Mouse (Mus musculus): ENCODE results near the gene Apobec2. TPM values are rescaled to one million over a fixed set of nuclear protein-coding genes. Genes with fewer than 3 reads are reported as not detected.

The Apobec2 gene
- polyA plus RNA-seq, 1 experiment from 2014 or later: 31.0 TPM

DNA sequence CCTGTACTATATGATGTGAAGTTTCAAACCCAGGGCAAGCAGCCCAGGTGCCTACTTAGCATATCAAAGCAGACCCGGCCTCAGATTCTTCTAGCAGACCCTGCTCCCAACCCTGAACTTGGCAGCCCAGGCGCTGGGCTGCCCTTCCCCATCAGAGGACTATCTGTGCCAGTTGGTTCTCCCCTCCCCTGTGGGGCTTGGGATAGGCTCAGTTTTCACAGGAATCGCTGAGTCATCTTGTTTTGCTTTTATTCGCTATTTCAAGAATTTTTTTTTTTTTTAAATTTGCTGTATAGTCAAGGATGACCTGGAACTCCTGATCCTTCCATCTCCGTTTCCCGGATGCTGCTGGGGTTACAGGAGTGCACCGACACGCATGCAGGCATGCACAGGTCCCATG lies 14.9 kb upstream of the Apobec2 start:
- ATAC-seq (ENCODE audit: insufficient read depth, low FRiP score): no peak
- Histone ChIP-seq H3K27ac (ENCODE audit: low read length) (no peak overlapping the region), H3K36me3 (ENCODE audit: control insufficient read depth, insufficient read depth, low read length) (no peaks in the 10 kb centered on the region), H3K4me2 (ENCODE audit: low read depth, low read length) (no peak overlapping the region), H3K9ac (ENCODE audit: low read length) (no peak overlapping the region), H3K27me3 (ENCODE audit: control insufficient read depth, insufficient read depth, low read length) (no peaks in the 10 kb centered on the region), H3K4me1 (ENCODE audit: control insufficient read depth, insufficient read depth, low read length) (peaks cover 4% of the 10 kb centered on the region; the same call in 1 of the 2 replicates), H3K4me3 (replicated peaks; ENCODE audit: low read length) (no peak overlapping the region), H3K9me3 (replicated peaks; ENCODE audit: control insufficient read depth, low read length) (no peaks in the 10 kb centered on the region)
- 72% methylated on average over 8 of the region's 8 CpGs for WGBS

- no peaks in the 10 kb centered on the region for H3K27me3 ChIP-seq (ENCODE audit: control insufficient read depth, insufficient read depth, low read length)
- no peak overlapping the region for H3K4me3 ChIP-seq (replicated peaks; ENCODE audit: low read length)
- no peaks in the 10 kb centered on the region for H3K4me1 ChIP-seq (ENCODE audit: control insufficient read depth, insufficient read depth, low read length)
- H3K27ac ChIP-seq (ENCODE audit: low read length): no peak overlapping the region
- no peaks in the 10 kb centered on the region for H3K9me3 ChIP-seq (replicated peaks; ENCODE audit: control insufficient read depth, low read length)
- H3K9ac ChIP-seq (ENCODE audit: low read length): no peak overlapping the region
- no peak for ATAC-seq (ENCODE audit: insufficient read depth, low FRiP score)
- no peak overlapping the region for H3K4me2 ChIP-seq (ENCODE audit: low read depth, low read length)
- no peaks in the 10 kb centered on the region for H3K36me3 ChIP-seq (ENCODE audit: control insufficient read depth, insufficient read depth, low read length)
- 71% methylated on average over 16 of the region's 16 CpGs for WGBS
Measured at GRCm38 (mm10) chr17:48443542-48444145, 10.9 kb upstream of the Apobec2 start.

DNA sequence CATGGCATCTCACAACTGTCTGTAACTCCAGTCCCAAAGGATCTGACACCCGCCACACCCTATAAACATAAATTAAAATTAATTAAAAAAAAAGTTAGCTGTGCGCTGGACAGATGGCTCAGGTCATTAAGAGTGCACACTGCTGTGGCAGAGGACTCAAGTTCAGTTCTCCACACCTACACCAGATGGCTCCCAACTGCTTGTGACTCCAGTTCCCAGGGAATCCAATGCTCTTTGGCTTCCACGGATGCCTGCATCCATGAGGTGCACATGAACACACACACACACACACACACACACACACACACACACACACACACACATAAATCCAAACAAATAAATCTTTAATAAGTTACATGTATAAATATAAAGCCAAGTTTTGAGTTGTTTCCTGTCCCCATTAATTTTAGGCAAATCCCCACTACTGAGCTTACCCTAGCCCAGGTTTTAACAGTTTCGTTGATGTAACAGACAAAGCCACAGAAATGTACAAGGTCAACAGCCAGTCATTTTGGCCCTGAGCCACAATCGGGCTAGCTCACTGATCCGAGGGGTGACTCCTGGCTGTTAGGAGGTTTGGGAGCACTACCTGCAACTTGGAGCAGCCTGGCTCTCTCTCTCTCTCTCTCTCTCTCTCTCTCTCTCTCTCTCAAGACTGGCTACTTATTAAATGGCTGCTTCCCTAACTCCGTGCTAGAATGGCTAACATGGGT lies 10.2 kb upstream of the Apobec2 start:
- H3K9me3 ChIP-seq (replicated peaks; ENCODE audit: control insufficient read depth, low read length): no peaks in the 10 kb centered on the region
- no peak overlapping the region for H3K4me3 ChIP-seq (replicated peaks; ENCODE audit: low read length)
- H3K36me3 ChIP-seq (ENCODE audit: control insufficient read depth, insufficient read depth, low read length): no peaks in the 10 kb centered on the region
- no peak overlapping the region for H3K27ac ChIP-seq (ENCODE audit: low read length)
- no peak overlapping the region for H3K4me2 ChIP-seq (ENCODE audit: low read depth, low read length)
- H3K9ac ChIP-seq (ENCODE audit: low read length): no peak overlapping the region
- no peaks in the 10 kb centered on the region for H3K27me3 ChIP-seq (ENCODE audit: control insufficient read depth, insufficient read depth, low read length)
- 57% methylated on average over 7 of the region's 7 CpGs for WGBS
- ATAC-seq (ENCODE audit: insufficient read depth, low FRiP score): no peak
- H3K4me1 ChIP-seq (ENCODE audit: control insufficient read depth, insufficient read depth, low read length): no peaks in the 10 kb centered on the region

DNA sequence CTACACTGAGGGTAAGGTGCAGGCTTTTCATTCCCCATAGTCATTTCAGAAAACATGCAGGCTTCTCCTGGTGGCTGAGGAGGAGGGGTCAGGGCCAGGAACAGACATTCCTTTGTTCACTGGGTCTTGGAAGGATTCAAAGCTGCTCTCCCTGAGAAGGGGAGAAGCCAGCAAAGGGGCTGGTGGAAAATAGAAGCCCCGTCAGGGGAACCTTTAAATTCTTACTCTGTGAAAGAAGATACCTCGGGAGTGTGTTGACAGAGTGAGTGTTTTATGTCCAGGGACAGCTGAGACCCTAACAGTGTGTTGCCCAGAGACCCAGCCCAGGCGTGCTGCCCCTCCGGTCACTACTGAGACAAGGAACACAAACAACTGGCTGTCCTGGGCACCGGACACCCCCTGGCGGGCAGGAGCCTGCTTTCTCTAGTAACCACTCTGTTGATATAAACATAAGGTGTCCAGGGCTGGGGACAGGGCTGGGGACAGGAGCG lies 4.7 kb upstream of the Apobec2 start:
- H3K36me3 ChIP-seq (ENCODE audit: control insufficient read depth, insufficient read depth, low read length): no peaks in the 10 kb centered on the region
- no peak overlapping the region for H3K4me3 ChIP-seq (replicated peaks; ENCODE audit: low read length)
- no peak overlapping the region for H3K4me2 ChIP-seq (ENCODE audit: low read depth, low read length)
- ATAC-seq (ENCODE audit: insufficient read depth, low FRiP score): peak; percentile 9; the same call in 1 of the 2 replicates
- no peaks in the 10 kb centered on the region for H3K9me3 ChIP-seq (replicated peaks; ENCODE audit: control insufficient read depth, low read length)
- WGBS: 27% methylated on average over 7 of the region's 7 CpGs
- no peaks in the 10 kb centered on the region for H3K27me3 ChIP-seq (ENCODE audit: control insufficient read depth, insufficient read depth, low read length)
- H3K27ac ChIP-seq (ENCODE audit: low read length): peak overlapping the region; percentile 55
- H3K4me1 ChIP-seq (ENCODE audit: control insufficient read depth, insufficient read depth, low read length): peaks cover 23% of the 10 kb centered on the region
- no peak overlapping the region for H3K9ac ChIP-seq (ENCODE audit: low read length)

- H3K27me3 ChIP-seq (ENCODE audit: control insufficient read depth, insufficient read depth, low read length): no peaks in the 10 kb centered on the region
- peak overlapping the region; percentile 56 for H3K27ac ChIP-seq (ENCODE audit: low read length)
- H3K4me1 ChIP-seq (ENCODE audit: control insufficient read depth, insufficient read depth, low read length): peaks cover 32% of the 10 kb centered on the region
- no peaks in the 10 kb centered on the region for H3K36me3 ChIP-seq (ENCODE audit: control insufficient read depth, insufficient read depth, low read length)
- H3K4me3 ChIP-seq (replicated peaks; ENCODE audit: low read length): no peak overlapping the region
- peak; percentile 21 for ATAC-seq (ENCODE audit: insufficient read depth, low FRiP score)
- no peak overlapping the region for H3K4me2 ChIP-seq (ENCODE audit: low read depth, low read length)
- no peaks in the 10 kb centered on the region for H3K9me3 ChIP-seq (replicated peaks; ENCODE audit: control insufficient read depth, low read length)
- 61% methylated on average over 1 of the region's 1 CpGs for WGBS
- H3K9ac ChIP-seq (ENCODE audit: low read length): 0 out of 2 replicates have a peak overlapping the region, but pooled peaks have one; percentile 28
Measured at GRCm38 (mm10) chr17:48436487-48436886, 3.8 kb upstream of the Apobec2 start.

GRCm38 (mm10) chr17:48434479-48434878 lies 1.7 kb upstream of the Apobec2 start:
- H3K27ac ChIP-seq (ENCODE audit: low read length): no peak overlapping the region
- peaks cover 49% of the 10 kb centered on the region for H3K4me1 ChIP-seq (ENCODE audit: control insufficient read depth, insufficient read depth, low read length)
- H3K36me3 ChIP-seq (ENCODE audit: control insufficient read depth, insufficient read depth, low read length): no peaks in the 10 kb centered on the region
- no peak overlapping the region for H3K9ac ChIP-seq (ENCODE audit: low read length)
- ATAC-seq (ENCODE audit: insufficient read depth, low FRiP score): no peak
- no peaks in the 10 kb centered on the region for H3K27me3 ChIP-seq (ENCODE audit: control insufficient read depth, insufficient read depth, low read length)
- WGBS: 84% methylated on average over 5 of the region's 5 CpGs
- no peaks in the 10 kb centered on the region for H3K9me3 ChIP-seq (replicated peaks; ENCODE audit: control insufficient read depth, low read length)
- H3K4me2 ChIP-seq (ENCODE audit: low read depth, low read length): no peak overlapping the region
- no peak overlapping the region for H3K4me3 ChIP-seq (replicated peaks; ENCODE audit: low read length)

- no peak overlapping the region for H3K9ac ChIP-seq (ENCODE audit: low read length)
- 44% methylated on average over 6 of the region's 6 CpGs for WGBS
- no peaks in the 10 kb centered on the region for H3K27me3 ChIP-seq (ENCODE audit: control insufficient read depth, insufficient read depth, low read length)
- peak overlapping the region; percentile 7 for H3K27ac ChIP-seq (ENCODE audit: low read length)
- ATAC-seq (ENCODE audit: insufficient read depth, low FRiP score): peak; percentile 34; the same call in 1 of the 2 replicates
- peaks cover 49% of the 10 kb centered on the region for H3K4me1 ChIP-seq (ENCODE audit: control insufficient read depth, insufficient read depth, low read length)
- H3K4me2 ChIP-seq (ENCODE audit: low read depth, low read length): no peak overlapping the region
- no peak overlapping the region for H3K4me3 ChIP-seq (replicated peaks; ENCODE audit: low read length)
- H3K36me3 ChIP-seq (ENCODE audit: control insufficient read depth, insufficient read depth, low read length): no peaks in the 10 kb centered on the region
- H3K9me3 ChIP-seq (replicated peaks; ENCODE audit: control insufficient read depth, low read length): no peaks in the 10 kb centered on the region
Measured at GRCm38 (mm10) chr17:48433689-48434330, 1.1 kb upstream of the Apobec2 start.

DNA sequence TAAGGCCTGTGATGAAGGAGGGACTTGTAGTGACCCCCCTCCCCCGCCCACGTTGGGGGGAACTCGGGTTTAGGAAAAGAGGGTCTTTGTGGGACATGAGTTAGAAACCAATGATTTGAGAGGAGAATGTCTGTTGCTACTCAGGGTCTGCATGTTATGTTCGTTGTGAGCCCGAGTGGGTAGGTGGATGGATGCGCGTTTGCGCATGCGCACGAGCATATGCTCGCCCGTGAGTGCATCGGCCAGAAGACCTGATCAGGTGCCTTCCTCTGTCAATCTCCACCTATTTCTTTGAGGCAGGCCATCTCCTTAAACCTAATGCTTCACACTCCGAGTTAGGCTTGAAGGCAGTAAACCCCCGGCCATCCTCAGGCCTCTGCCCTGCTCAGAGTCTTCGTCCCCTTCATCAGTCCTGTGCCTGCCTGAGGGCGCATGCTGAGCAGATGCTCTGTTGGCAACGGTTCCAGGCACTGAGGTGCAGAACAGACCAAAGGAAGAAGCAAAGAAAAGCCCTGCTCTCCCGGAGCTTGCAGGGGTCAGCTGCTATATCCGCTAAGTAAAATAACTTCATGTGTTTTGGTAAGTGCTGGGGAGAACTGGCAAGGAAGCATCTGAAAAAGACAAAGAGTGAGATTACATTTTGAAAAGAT lies 401 bp upstream of the Apobec2 start:
- ATAC-seq (ENCODE audit: insufficient read depth, low FRiP score): no peak
- no peaks in the 10 kb centered on the region for H3K27me3 ChIP-seq (ENCODE audit: control insufficient read depth, insufficient read depth, low read length)
- peak overlapping the region; percentile 21; the same call in 1 of the 2 replicates for H3K27ac ChIP-seq (ENCODE audit: low read length)
- H3K4me1 ChIP-seq (ENCODE audit: control insufficient read depth, insufficient read depth, low read length): peaks cover 54% of the 10 kb centered on the region
- H3K9ac ChIP-seq (ENCODE audit: low read length): peak overlapping the region; percentile 1
- no peak overlapping the region for H3K4me3 ChIP-seq (replicated peaks; ENCODE audit: low read length)
- no peak overlapping the region for H3K4me2 ChIP-seq (ENCODE audit: low read depth, low read length)
- WGBS: 67% methylated on average over 20 of the region's 20 CpGs
- H3K36me3 ChIP-seq (ENCODE audit: control insufficient read depth, insufficient read depth, low read length): no peaks in the 10 kb centered on the region
- no peaks in the 10 kb centered on the region for H3K9me3 ChIP-seq (replicated peaks; ENCODE audit: control insufficient read depth, low read length)
